Mouse (Mus musculus) testis, adult 2 months (tissue): Measurements from ENCODE around the gene Tex11. TPM values are rescaled to one million over a fixed set of nuclear protein-coding genes. Genes with fewer than 3 reads are reported as not detected.

Experiments used
- H3K27ac ChIP-seq: fragments of 200-500 bp; 2 replicates; pipeline ENCODE4 v1.5.1; 2012; ENCODE audit warnings: low read depth, low read length; ENCODE audit not compliant: control insufficient read depth, insufficient read depth
- H3K27me3 ChIP-seq: fragments of 200-500 bp; 2 replicates; pipeline ENCODE4 v1.6.1; 2012; ENCODE audit warnings: mild to moderate bottlenecking, low read length, moderate library complexity; ENCODE audit not compliant: control insufficient read depth, insufficient read depth
- H3K36me3 ChIP-seq: fragments of 200-500 bp; 2 replicates; pipeline ENCODE4 v1.6.1; 2012; ENCODE audit warnings: mild to moderate bottlenecking, low read length; ENCODE audit not compliant: control insufficient read depth, insufficient read depth
- H3K4me1 ChIP-seq: fragments of 200-500 bp; 2 replicates; pipeline ENCODE4 v1.6.1; 2012; ENCODE audit warnings: low read length; ENCODE audit not compliant: control insufficient read depth, insufficient read depth
- H3K4me3 ChIP-seq: fragments of 200-500 bp; 2 replicates; pipeline ENCODE4 v1.5.1; 2012; ENCODE audit warnings: low read depth, mild to moderate bottlenecking, low read length, moderate library complexity, mixed read lengths; ENCODE audit not compliant: control insufficient read depth
- CTCF ChIP-seq: fragments of 200-500 bp; IDR thresholded peaks from 2 replicates; pipeline ENCODE4 v1.5.1; 2012; ENCODE audit warnings: low read depth, mild to moderate bottlenecking, inconsistent platforms, low read length, moderate library complexity; ENCODE audit not compliant: control insufficient read depth, insufficient read depth, insufficient replicate concordance
- POLR2A ChIP-seq: fragments of 200-500 bp; IDR thresholded peaks from 2 replicates; pipeline ENCODE4 v1.6.1; 2012; ENCODE audit warnings: low read depth, mild to moderate bottlenecking, inconsistent platforms, low read length, moderate library complexity; ENCODE audit not compliant: control insufficient read depth
- polyA plus RNA-seq: library from polyadenylated mRNA; depleted of rRNA; stranded (reverse); fragments of >200 nt; gene quantifications from 2 replicates; pipeline ENCODE4 v1.2.3, GENCODE M21; 2012

Tex11 gene
- polyA plus RNA-seq, 1 experiment, result 2.0 TPM

DNA sequence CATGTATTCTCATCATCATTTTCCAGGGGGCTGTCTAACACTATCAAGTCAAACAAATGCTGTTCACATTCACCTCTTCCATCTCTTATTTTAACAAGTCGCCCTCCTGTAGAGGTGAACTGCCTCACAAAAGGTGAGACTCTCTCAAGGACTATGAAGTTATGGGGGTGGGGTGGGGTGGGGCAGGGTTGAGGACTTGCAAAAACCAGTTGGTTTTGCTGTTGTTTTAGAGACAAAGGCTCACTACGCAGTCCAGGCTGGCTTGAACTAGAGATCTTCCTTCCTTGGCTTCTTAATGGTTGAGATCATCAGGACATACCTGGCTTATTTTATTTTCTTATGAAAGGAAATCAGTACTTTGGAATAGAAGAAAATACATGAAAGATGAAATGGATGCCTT, 226.7 kb downstream of the Tex11 start:
- Histone ChIP-seq H3K27ac (no peak overlapping the region), H3K27me3 (no peaks in the 10 kb centered on the region), H3K4me3 (no peak overlapping the region), H3K36me3 (no peaks in the 10 kb centered on the region), H3K4me1 (no peaks in the 10 kb centered on the region)
- TF ChIP-seq CTCF (no peak), POLR2A (no peak)

DNA sequence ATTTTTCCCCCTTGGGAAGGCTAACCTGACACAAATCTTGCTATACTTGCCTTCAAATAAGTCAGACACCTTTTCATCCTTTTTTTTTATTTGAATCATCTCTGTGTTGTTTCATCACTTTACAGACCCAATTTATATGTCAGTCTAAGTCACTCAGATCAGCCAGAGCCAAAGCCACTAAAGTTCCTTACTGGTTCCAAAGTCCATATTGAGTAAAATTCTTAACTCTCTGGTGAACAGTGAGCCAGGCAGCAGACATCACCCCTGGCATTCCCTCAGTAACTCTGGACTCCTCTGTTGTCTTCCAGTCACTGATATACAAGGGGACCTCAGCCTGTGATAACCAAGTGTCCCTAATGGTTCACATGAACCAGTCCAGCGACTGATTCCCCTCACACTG, 233.9 kb downstream of the Tex11 start:
- TF ChIP-seq POLR2A (no peak), CTCF (no peak)
- H3K4me1 ChIP-seq, result no peaks in the 10 kb centered on the region
- no peaks in the 10 kb centered on the region for H3K27me3 ChIP-seq
- no peak overlapping the region for H3K4me3 ChIP-seq
- H3K27ac ChIP-seq, result no peak overlapping the region
- H3K36me3 ChIP-seq, result no peaks in the 10 kb centered on the region

DNA sequence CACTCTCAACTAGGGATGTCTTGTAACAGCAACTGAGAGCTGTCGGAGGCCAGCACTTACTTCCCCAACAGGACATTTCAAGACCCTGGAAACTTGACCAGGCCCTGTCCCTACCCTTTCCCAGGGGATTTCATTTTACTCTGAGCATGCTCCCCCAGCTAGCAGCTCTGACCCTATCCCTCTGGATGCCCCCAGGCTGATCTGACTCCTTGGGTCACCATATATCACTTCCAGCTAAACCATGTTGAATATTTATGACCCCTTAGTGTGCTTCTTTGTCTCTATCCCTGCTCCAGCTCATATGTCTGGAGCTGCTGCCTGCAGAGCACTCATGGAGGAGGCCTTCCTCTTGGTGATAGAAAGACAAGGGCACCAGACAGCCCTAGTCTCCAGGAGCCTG, 238.3 kb downstream of the Tex11 start:
- Histone ChIP-seq H3K4me3 (no peak overlapping the region), H3K36me3 (no peaks in the 10 kb centered on the region), H3K27ac (no peak overlapping the region), H3K27me3 (no peaks in the 10 kb centered on the region), H3K4me1 (no peaks in the 10 kb centered on the region)
- no peak for TF ChIP-seq CTCF
- no peak for TF ChIP-seq POLR2A

GRCm38 (mm10) chrX:100818681-100819080, 240.8 kb downstream of the Tex11 start:
- Histone ChIP-seq H3K4me3 (no peak overlapping the region), H3K4me1 (no peaks in the 10 kb centered on the region), H3K27ac (no peak overlapping the region), H3K36me3 (no peaks in the 10 kb centered on the region), H3K27me3 (no peaks in the 10 kb centered on the region)
- TF ChIP-seq CTCF, result no peak
- TF ChIP-seq POLR2A, result no peak

DNA sequence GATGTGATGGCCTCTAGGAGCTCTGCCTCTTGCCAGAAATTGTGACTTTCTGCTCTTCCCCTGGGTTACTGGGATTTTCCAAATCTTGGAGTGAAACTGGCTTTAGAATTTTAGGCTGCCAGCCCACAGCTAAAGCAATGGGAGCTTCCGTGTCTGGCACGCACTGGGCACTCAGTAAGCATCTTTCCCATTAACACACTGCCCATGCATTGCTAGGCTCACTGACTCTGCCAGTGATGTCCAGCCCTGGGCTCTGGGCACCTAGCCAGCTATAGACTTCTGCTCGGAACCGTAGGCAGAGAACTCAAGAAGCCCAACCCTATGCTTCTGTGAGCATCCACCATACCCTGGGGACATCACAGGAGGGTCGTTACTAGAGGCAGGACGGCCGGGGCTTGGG, 243.7 kb downstream of the Tex11 start:
- Histone ChIP-seq H3K36me3 (no peaks in the 10 kb centered on the region), H3K27ac (no peak overlapping the region), H3K27me3 (no peaks in the 10 kb centered on the region), H3K4me1 (no peaks in the 10 kb centered on the region), H3K4me3 (no peak overlapping the region)
- TF ChIP-seq POLR2A, result no peak
- no peak for TF ChIP-seq CTCF

GRCm38 (mm10) chrX:100814139-100814538, 245.3 kb downstream of the Tex11 start:
- no peak for TF ChIP-seq POLR2A
- TF ChIP-seq CTCF, result no peak
- no peaks in the 10 kb centered on the region for H3K4me1 ChIP-seq
- H3K36me3 ChIP-seq, result no peaks in the 10 kb centered on the region
- H3K27me3 ChIP-seq, result no peaks in the 10 kb centered on the region
- no peak overlapping the region for H3K27ac ChIP-seq
- H3K4me3 ChIP-seq, result no peak overlapping the region

DNA sequence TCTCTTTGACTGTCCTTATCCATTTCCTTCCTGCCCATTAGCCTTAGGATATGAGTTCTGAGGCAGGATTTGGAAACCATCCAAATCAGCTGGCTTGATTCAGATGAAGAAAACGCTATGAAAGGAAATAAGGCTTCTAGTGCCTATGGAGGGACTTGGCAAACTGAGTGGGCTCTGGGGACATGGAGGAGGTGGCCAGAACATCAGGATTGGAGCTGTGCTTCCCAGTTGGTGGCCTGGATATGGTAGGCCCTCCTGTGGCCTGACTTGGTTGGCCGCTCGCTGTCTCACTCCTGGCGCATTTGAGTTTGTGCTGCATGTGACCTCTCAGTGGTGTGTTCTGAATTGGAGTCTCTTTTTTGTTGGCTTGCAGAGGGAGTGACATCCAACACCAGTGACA, 248.3 kb downstream of the Tex11 start:
- Histone ChIP-seq H3K27ac (no peak overlapping the region), H3K4me1 (no peaks in the 10 kb centered on the region), H3K36me3 (no peaks in the 10 kb centered on the region), H3K4me3 (no peak overlapping the region), H3K27me3 (no peaks in the 10 kb centered on the region)
- TF ChIP-seq CTCF, result no peak
- TF ChIP-seq POLR2A, result no peak

DNA sequence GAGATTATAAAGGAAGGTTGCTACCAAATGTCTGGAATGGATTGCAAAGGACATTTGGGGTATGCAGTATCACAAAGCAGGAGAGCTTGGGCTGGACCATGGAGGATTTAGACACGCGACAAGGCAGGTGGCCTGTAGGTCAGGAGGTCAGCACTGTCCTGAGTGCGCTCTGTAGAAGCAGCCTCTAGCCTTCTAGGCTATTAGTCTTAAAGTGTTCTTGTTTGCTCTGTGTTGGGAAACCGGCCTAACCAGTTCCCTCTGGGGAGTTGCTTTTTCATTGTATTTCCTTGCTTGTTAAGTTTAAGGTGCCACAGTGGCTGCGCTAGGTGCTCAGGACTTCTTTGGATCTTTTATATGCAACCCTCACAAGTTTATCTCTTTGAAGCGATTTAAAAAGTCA, 257.4 kb downstream of the Tex11 start:
- TF ChIP-seq POLR2A (no peak), CTCF (no peak)
- Histone ChIP-seq H3K4me3 (no peak overlapping the region), H3K27me3 (no peaks in the 10 kb centered on the region), H3K27ac (no peak overlapping the region), H3K36me3 (no peaks in the 10 kb centered on the region), H3K4me1 (no peaks in the 10 kb centered on the region)
